Mouse (Mus musculus) stomach, embryonic 14.5 days (tissue): ENCODE data around the gene Prkcd. TPM values are rescaled to one million over a fixed set of nuclear protein-coding genes. Genes with fewer than 3 reads are reported as not detected.

Source experiments
- ATAC-seq: fragments of 200-750 bp; cut with Nextera tagmentation; 2 replicates; pipeline ENCODE4 v1.8.0; 2017; ENCODE audit warnings: low read depth, moderate TSS enrichment; ENCODE audit not compliant: insufficient number of reproducible peaks, insufficient read depth, low FRiP score
- H3K27ac ChIP-seq: fragments of 300-500 bp; sonication (generic); 2 replicates; pipeline ENCODE4 v1.5.1; 2014; ENCODE audit warnings: mild to moderate bottlenecking, low read length, moderate library complexity, mixed read lengths
- H3K27me3 ChIP-seq: fragments of 300-500 bp; sonication (generic); 2 replicates; pipeline ENCODE4 v1.6.1; 2014; ENCODE audit warnings: low read length, control low read depth, mixed read lengths; ENCODE audit not compliant: control insufficient read depth, insufficient read depth
- H3K36me3 ChIP-seq: fragments of 300-500 bp; sonication (generic); 2 replicates; pipeline ENCODE4 v1.6.1; 2014; ENCODE audit warnings: mild to moderate bottlenecking, control low read depth, low read length, moderate library complexity, mixed read lengths; ENCODE audit not compliant: control insufficient read depth, insufficient read depth
- H3K4me1 ChIP-seq: fragments of 300-500 bp; sonication (generic); 2 replicates; pipeline ENCODE4 v1.6.1; 2014; ENCODE audit warnings: low read length, control low read depth, mixed read lengths; ENCODE audit not compliant: control insufficient read depth, insufficient read depth
- H3K4me2 ChIP-seq: fragments of 300-500 bp; sonication (generic); replicated peaks from 2 replicates; pipeline ENCODE4 v1.6.1; 2014; ENCODE audit warnings: low read depth, low read length, control low read depth
- H3K4me3 ChIP-seq: fragments of 300-500 bp; sonication (generic); 2 replicates; pipeline ENCODE4 v1.5.1; 2014; ENCODE audit warnings: low read depth, low read length, control low read depth
- H3K9ac ChIP-seq: fragments of 300-500 bp; sonication (generic); replicated peaks from 2 replicates; pipeline ENCODE4 v1.6.1; 2014; ENCODE audit warnings: low read depth, mild to moderate bottlenecking, control low read depth, low read length, moderate library complexity, mixed read lengths
- H3K9me3 ChIP-seq: fragments of 300-500 bp; sonication (generic); 2 replicates; pipeline ENCODE4 v1.6.1; 2016; ENCODE audit warnings: low read depth, low read length, control low read depth; ENCODE audit not compliant: control insufficient read depth
- WGBS: fragments of 180-500 bp; shearing (Covaris S2); extraction: QIAGEN DNeasy Blood & Tissue Kit; methylation state at CpG from one replicate; pipeline ENCODE4 v1.1.7; 2014; 5-methylcytosine and 5-hydroxymethylcytosine counted together
- polyA plus RNA-seq: library from polyadenylated mRNA; unstranded; fragments of >200 nt; fragmentation: Nextera tagmentation; extraction: Ambion mirVana; gene quantifications from 2 replicates; pipeline ENCODE4 v1.2.1, GENCODE M21; 2014

Prkcd gene
- polyA plus RNA-seq, 1 experiment from 2014 or later: 45.3 TPM

GRCm38 (mm10) chr14:30608176-30608575 is 17.8 kb downstream of the Prkcd start:
- Histone ChIP-seq H3K4me1 (no peaks in the 10 kb centered on the region), H3K4me2 (no peak overlapping the region), H3K27ac (no peak overlapping the region), H3K9me3 (no peaks in the 10 kb centered on the region), H3K36me3 (peaks cover 11% of the 10 kb centered on the region; the same call in 1 of the 2 replicates), H3K27me3 (no peaks in the 10 kb centered on the region), H3K9ac (no peak overlapping the region), H3K4me3 (no peak overlapping the region)
- WGBS: 85% methylated on average over 6 of the region's 6 CpGs
- ATAC-seq: no peak

GRCm38 (mm10) chr14:30607696-30608095 is 18.3 kb downstream of the Prkcd start:
- ATAC-seq: no peak
- Histone ChIP-seq H3K4me3 (no peak overlapping the region), H3K27ac (no peak overlapping the region), H3K9ac (no peak overlapping the region), H3K27me3 (no peaks in the 10 kb centered on the region), H3K9me3 (no peaks in the 10 kb centered on the region), H3K36me3 (peaks cover 11% of the 10 kb centered on the region; the same call in 1 of the 2 replicates), H3K4me2 (no peak overlapping the region), H3K4me1 (no peaks in the 10 kb centered on the region)
- 71% methylated on average over 4 of the region's 4 CpGs for WGBS

GRCm38 (mm10) chr14:30606817-30607216 is 19.2 kb downstream of the Prkcd start:
- Histone ChIP-seq H3K4me2 (no peak overlapping the region), H3K9me3 (no peaks in the 10 kb centered on the region), H3K27me3 (no peaks in the 10 kb centered on the region), H3K27ac (no peak overlapping the region), H3K4me1 (no peaks in the 10 kb centered on the region), H3K36me3 (peaks cover 18% of the 10 kb centered on the region; the same call in 1 of the 2 replicates), H3K9ac (no peak overlapping the region), H3K4me3 (no peak overlapping the region)
- ATAC-seq: no peak
- 84% methylated on average over 5 of the region's 5 CpGs for WGBS

GRCm38 (mm10) chr14:30597142-30597541 is 28.9 kb downstream of the Prkcd start:
- no peak overlapping the region for H3K4me2 ChIP-seq
- no peak overlapping the region for H3K27ac ChIP-seq
- H3K4me3 ChIP-seq: no peak overlapping the region
- WGBS: 68% methylated on average over 2 of the region's 2 CpGs
- no peaks in the 10 kb centered on the region for H3K27me3 ChIP-seq
- H3K36me3 ChIP-seq: peaks cover 26% of the 10 kb centered on the region
- H3K9me3 ChIP-seq: no peaks in the 10 kb centered on the region
- H3K9ac ChIP-seq: no peak overlapping the region
- no peak for ATAC-seq
- H3K4me1 ChIP-seq: peaks cover 14% of the 10 kb centered on the region; the same call in 1 of the 2 replicates

- ATAC-seq: no peak
- no peak overlapping the region for H3K4me3 ChIP-seq
- no peak overlapping the region for H3K4me2 ChIP-seq
- H3K27me3 ChIP-seq: no peaks in the 10 kb centered on the region
- peaks cover 18% of the 10 kb centered on the region for H3K36me3 ChIP-seq
- WGBS: 59% methylated on average over 3 of the region's 3 CpGs
- H3K9me3 ChIP-seq: no peaks in the 10 kb centered on the region
- no peak overlapping the region for H3K27ac ChIP-seq
- no peak overlapping the region for H3K9ac ChIP-seq
- H3K4me1 ChIP-seq: peaks cover 17% of the 10 kb centered on the region; the same call in 1 of the 2 replicates
Observed at GRCm38 (mm10) chr14:30596407-30596806, 29.6 kb downstream of the Prkcd start.

- no peak overlapping the region for H3K27ac ChIP-seq
- peaks cover 13% of the 10 kb centered on the region for H3K36me3 ChIP-seq
- WGBS: 84% methylated on average over 8 of the region's 8 CpGs
Observed at GRCm38 (mm10) chr14:30595576-30596313, 30.3 kb downstream of the Prkcd start.

GRCm38 (mm10) chr14:30594092-30594695 is 31.8 kb downstream of the Prkcd start:
- 0 out of 2 replicates have a peak overlapping the region, but pooled peaks have one; percentile 12 for H3K4me2 ChIP-seq
- H3K4me1 ChIP-seq: peaks cover 17% of the 10 kb centered on the region; the same call in 1 of the 2 replicates
- H3K9ac ChIP-seq: 0 out of 2 replicates have a peak overlapping the region, but pooled peaks have one; percentile 8
- peaks cover 13% of the 10 kb centered on the region for H3K36me3 ChIP-seq
- H3K9me3 ChIP-seq: no peaks in the 10 kb centered on the region
- ATAC-seq: peak; percentile 89
- H3K27ac ChIP-seq: peak overlapping the region; percentile 80
- 48% methylated on average over 7 of the region's 7 CpGs for WGBS
- no peaks in the 10 kb centered on the region for H3K27me3 ChIP-seq
- H3K4me3 ChIP-seq: no peak overlapping the region

More at GRCm38 (mm10) chr14:30595576-30596313, 30.3 kb downstream of the Prkcd start:
- Histone ChIP-seq H3K9ac (no peak overlapping the region), H3K4me3 (no peak overlapping the region), H3K4me1 (peaks cover 17% of the 10 kb centered on the region; the same call in 1 of the 2 replicates), H3K9me3 (no peaks in the 10 kb centered on the region), H3K4me2 (no peak overlapping the region), H3K27me3 (no peaks in the 10 kb centered on the region)
- no peak for ATAC-seq

- Histone ChIP-seq H3K4me1 (peaks cover 17% of the 10 kb centered on the region; the same call in 1 of the 2 replicates), H3K9me3 (no peaks in the 10 kb centered on the region), H3K4me3 (no peak overlapping the region), H3K27ac (peak overlapping the region; percentile 80), H3K4me2 (no peak overlapping the region), H3K9ac (no peak overlapping the region), H3K36me3 (peaks cover 11% of the 10 kb centered on the region; the same call in 1 of the 2 replicates), H3K27me3 (no peaks in the 10 kb centered on the region)
- ATAC-seq: 0 out of 2 replicates have a peak, but pooled peaks have one; percentile 9
- 39% methylated on average over 11 of the region's 11 CpGs for WGBS
Observed at GRCm38 (mm10) chr14:30593279-30594091, 32.5 kb downstream of the Prkcd start.
